ENCODE assay signal across 33 mouse cellular contexts in genomic region chr10:117680868-117681513, GRCm38 (mm10).
"Had no signal": no experiment of that assay in that cellular context is flagged by ENCODE, and none has a peak within 500 bp of the region (broad histone marks: within the 10 kb centered on the region; RNA-seq: fewer than 3 reads in every experiment).

No protein-coding gene starts in this region.

- H3K9me3 ChIP-seq: heart, embryonic 10.5 days; heart, embryonic 12.5 days; heart, embryonic 13.5 days; heart, embryonic 15.5 days; hindbrain, embryonic 10.5 days; hindbrain, embryonic 12.5 days; hindbrain, embryonic 13.5 days; hindbrain, embryonic 15.5 days; intestine, embryonic 15.5 days; kidney, embryonic 15.5 days had no signal

- H3K27me3 ChIP-seq: heart, embryonic 15.5 days; hindbrain, embryonic 12.5 days; hindbrain, embryonic 13.5 days; hindbrain, embryonic 15.5 days; intestine, embryonic 15.5 days; kidney, embryonic 15.5 days had no signal

- H3K4me3 ChIP-seq: heart, embryonic 10.5 days; heart, embryonic 12.5 days; heart, embryonic 13.5 days; heart, embryonic 15.5 days; hindbrain, embryonic 10.5 days; hindbrain, embryonic 12.5 days; hindbrain, embryonic 13.5 days; hindbrain, embryonic 15.5 days; intestine, embryonic 15.5 days; kidney, embryonic 15.5 days; layer of hippocampus, adult 2 months; left cerebral cortex, adult 2 months had no signal

- H3K9ac ChIP-seq: heart, embryonic 12.5 days; heart, embryonic 13.5 days; heart, embryonic 15.5 days; hindbrain, embryonic 12.5 days; hindbrain, embryonic 13.5 days; hindbrain, embryonic 14.5 days; hindbrain, embryonic 15.5 days; intestine, embryonic 15.5 days; kidney, embryonic 15.5 days had no signal

- DNase-seq: heart, postnatal 10 days; heart, postnatal 14 days; heart, postnatal 4 days; kidney, adult 11 months; kidney, adult 18-20 months; kidney, adult 2 months; kidney, adult 8-10 months; kidney, adult 9 months; kidney, postnatal 14 days; kidney, postnatal 25 days; kidney, postnatal 36 days; kidney, postnatal 4 days; layer of hippocampus, adult 9-11 months; layer of hippocampus, postnatal 36 days had no signal

- ATAC-seq: hindbrain, embryonic 16.5 days; hindbrain, postnatal 0 days; inflammation-experienced regulatory T-cells, adult 6 months; intestine, embryonic 15.5 days; intestine, embryonic 16.5 days had no signal

- H3K4me2 ChIP-seq: heart, embryonic 11.5 days; heart, embryonic 12.5 days; heart, embryonic 13.5 days; heart, embryonic 15.5 days; hindbrain, embryonic 12.5 days; hindbrain, embryonic 13.5 days; hindbrain, embryonic 14.5 days; hindbrain, embryonic 15.5 days; intestine, embryonic 15.5 days; kidney, embryonic 15.5 days had no signal

- H3K36me3 ChIP-seq: heart, embryonic 10.5 days; heart, embryonic 12.5 days; heart, embryonic 13.5 days; heart, embryonic 15.5 days; kidney, embryonic 15.5 days had no signal

- H3K27ac ChIP-seq: heart, embryonic 10.5 days; heart, embryonic 13.5 days; heart, embryonic 15.5 days; hindbrain, embryonic 10.5 days; hindbrain, embryonic 12.5 days; hindbrain, embryonic 13.5 days; hindbrain, embryonic 14.5 days; hindbrain, embryonic 15.5 days; hindbrain, postnatal 0 days; intestine, embryonic 15.5 days; kidney, embryonic 15.5 days; kidney, postnatal 0 days; layer of hippocampus, adult 2 months; left cerebral cortex, adult 2 months had no signal

- H3K4me1 ChIP-seq: hindbrain, embryonic 12.5 days had no signal
